Mouse (Mus musculus): ENCODE results near the gene Adamts3. TPM values are rescaled to one million over a fixed set of nuclear protein-coding genes. Genes with fewer than 3 reads are reported as not detected.

Gene Adamts3
- total RNA-seq, 1 experiment = 1.2 TPM

DNA sequence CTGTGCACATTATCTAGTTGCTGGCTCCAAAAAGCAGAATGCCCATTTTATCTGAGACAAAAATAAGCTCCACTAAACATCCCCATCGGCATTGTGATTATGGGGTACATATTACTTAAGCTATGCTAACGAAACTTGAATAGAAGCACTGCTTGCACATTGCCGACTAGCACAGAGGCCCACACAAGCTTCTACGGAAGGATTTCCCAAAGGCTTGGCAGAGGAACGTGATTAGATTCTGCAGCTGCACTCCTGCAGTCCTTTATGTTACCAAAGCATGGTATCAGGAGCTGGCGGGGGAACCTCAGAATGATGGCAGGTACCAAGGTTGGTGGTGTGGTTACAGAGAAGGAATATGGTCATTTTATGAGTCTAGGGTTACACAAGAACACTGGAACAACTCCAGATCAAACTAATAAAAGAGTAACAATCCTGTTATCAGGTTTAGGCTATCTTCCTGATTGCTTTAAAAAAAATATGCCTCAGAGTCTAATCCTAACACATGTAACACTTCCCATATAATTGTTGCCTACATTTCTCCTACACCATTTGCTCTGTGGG, 155.6 kb downstream of the Adamts3 start:
- Histone ChIP-seq H3K9ac (ENCODE audit: insufficient read depth, low read depth, low read length, poor library complexity, severe bottlenecking) (no peak overlapping the region), H3K4me3 (ENCODE audit: insufficient read depth in 1 of 2, low read depth in 1 of 2, low read length in 2 of 2, poor library complexity in 1 of 2, severe bottlenecking in 1 of 2) (no peak overlapping the region), H3K36me3 (ENCODE audit: control insufficient read depth, insufficient read depth, low read length, poor library complexity, severe bottlenecking) (no peaks in the 10 kb centered on the region), H3K4me1 (ENCODE audit: control insufficient read depth in 2 of 2, insufficient read depth in 2 of 2, low read length in 2 of 2, poor library complexity in 1 of 2) (no peaks in the 10 kb centered on the region), H3K9me3 (ENCODE audit: control insufficient read depth, insufficient read depth, low read depth, low read length) (no peaks in the 10 kb centered on the region), H3K27ac (ENCODE audit: insufficient read depth, low read depth, low read length, poor library complexity, severe bottlenecking) (no peak overlapping the region)
- in situ Hi-C loops (cut with MboI; ENCODE audit: low sequenced_read_pairs in 2 of 2, unreplicated experiment in 2 of 2) = no loop called here
- no peak for TF ChIP-seq ZNF384 (IDR thresholded peaks at IDR 0.05; ENCODE audit: low read depth, low read length)
- no peak for TF ChIP-seq CHD2 (IDR thresholded peaks at IDR 0.05; ENCODE audit: low read depth, low read length)
- no peak for TF ChIP-seq HCFC1 (IDR thresholded peaks at IDR 0.05; ENCODE audit: borderline replicate concordance, insufficient read depth, low read length)
- TF ChIP-seq ZC3H11A (IDR thresholded peaks at IDR 0.05; ENCODE audit: borderline replicate concordance, low read depth, low read length) = no peak
- no peak for TF ChIP-seq MAFK (IDR thresholded peaks at IDR 0.05; ENCODE audit: insufficient read depth, low read depth, low read length)
- DNase-seq (ENCODE audit: low read depth, low spot score) = no peak

GRCm38 (mm10) chr5:89714552-89714951, 168.6 kb downstream of the Adamts3 start:
- H3K9me3 ChIP-seq (ENCODE audit: control insufficient read depth, insufficient read depth, low read depth, low read length) = no peaks in the 10 kb centered on the region
- DNase-seq (ENCODE audit: low read depth, low spot score) = no peak
- H3K9ac ChIP-seq (ENCODE audit: insufficient read depth, low read depth, low read length, poor library complexity, severe bottlenecking) = no peak overlapping the region
- H3K4me3 ChIP-seq (ENCODE audit: insufficient read depth in 1 of 2, low read depth in 1 of 2, low read length in 2 of 2, poor library complexity in 1 of 2, severe bottlenecking in 1 of 2) = no peak overlapping the region
- H3K36me3 ChIP-seq (ENCODE audit: control insufficient read depth, insufficient read depth, low read length, poor library complexity, severe bottlenecking) = no peaks in the 10 kb centered on the region
- H3K27ac ChIP-seq (ENCODE audit: insufficient read depth, low read depth, low read length, poor library complexity, severe bottlenecking) = no peak overlapping the region
- in situ Hi-C loops (cut with MboI; ENCODE audit: low sequenced_read_pairs in 2 of 2, unreplicated experiment in 2 of 2) = no loop called here
- no peaks in the 10 kb centered on the region for H3K4me1 ChIP-seq (ENCODE audit: control insufficient read depth in 2 of 2, insufficient read depth in 2 of 2, low read length in 2 of 2, poor library complexity in 1 of 2)
- TF ChIP-seq HCFC1 (IDR thresholded peaks at IDR 0.05; ENCODE audit: borderline replicate concordance, insufficient read depth, low read length) = no peak
- no peak for TF ChIP-seq MAFK (IDR thresholded peaks at IDR 0.05; ENCODE audit: insufficient read depth, low read depth, low read length)
- TF ChIP-seq ZNF384 (IDR thresholded peaks at IDR 0.05; ENCODE audit: low read depth, low read length) = no peak
- no peak for TF ChIP-seq CHD2 (IDR thresholded peaks at IDR 0.05; ENCODE audit: low read depth, low read length)
- TF ChIP-seq ZC3H11A (IDR thresholded peaks at IDR 0.05; ENCODE audit: borderline replicate concordance, low read depth, low read length) = no peak

- TF ChIP-seq HCFC1 (IDR thresholded peaks at IDR 0.05; ENCODE audit: borderline replicate concordance, insufficient read depth, low read length) = no peak
- no peak for TF ChIP-seq MAFK (IDR thresholded peaks at IDR 0.05; ENCODE audit: insufficient read depth, low read depth, low read length)
- DNase-seq (ENCODE audit: low read depth, low spot score) = no peak
- no peaks in the 10 kb centered on the region for H3K36me3 ChIP-seq (ENCODE audit: control insufficient read depth, insufficient read depth, low read length, poor library complexity, severe bottlenecking)
- no peak overlapping the region for H3K4me3 ChIP-seq (ENCODE audit: insufficient read depth in 1 of 2, low read depth in 1 of 2, low read length in 2 of 2, poor library complexity in 1 of 2, severe bottlenecking in 1 of 2)
- no peaks in the 10 kb centered on the region for H3K4me1 ChIP-seq (ENCODE audit: control insufficient read depth in 2 of 2, insufficient read depth in 2 of 2, low read length in 2 of 2, poor library complexity in 1 of 2)
- in situ Hi-C loops (cut with MboI; ENCODE audit: low sequenced_read_pairs in 2 of 2, unreplicated experiment in 2 of 2) = no loop called here
- H3K9ac ChIP-seq (ENCODE audit: insufficient read depth, low read depth, low read length, poor library complexity, severe bottlenecking) = no peak overlapping the region
- no peak overlapping the region for H3K27ac ChIP-seq (ENCODE audit: insufficient read depth, low read depth, low read length, poor library complexity, severe bottlenecking)
- no peaks in the 10 kb centered on the region for H3K9me3 ChIP-seq (ENCODE audit: control insufficient read depth, insufficient read depth, low read depth, low read length)
These were observed 171.8 kb downstream of the Adamts3 start for GRCm38 (mm10) chr5:89711116-89711859.

GRCm38 (mm10) chr5:89709459-89709858, 173.7 kb downstream of the Adamts3 start:
- Histone ChIP-seq H3K9ac (ENCODE audit: insufficient read depth, low read depth, low read length, poor library complexity, severe bottlenecking) (no peak overlapping the region), H3K9me3 (ENCODE audit: control insufficient read depth, insufficient read depth, low read depth, low read length) (no peaks in the 10 kb centered on the region), H3K4me3 (ENCODE audit: insufficient read depth in 1 of 2, low read depth in 1 of 2, low read length in 2 of 2, poor library complexity in 1 of 2, severe bottlenecking in 1 of 2) (no peak overlapping the region), H3K27ac (ENCODE audit: insufficient read depth, low read depth, low read length, poor library complexity, severe bottlenecking) (no peak overlapping the region), H3K4me1 (ENCODE audit: control insufficient read depth in 2 of 2, insufficient read depth in 2 of 2, low read length in 2 of 2, poor library complexity in 1 of 2) (no peaks in the 10 kb centered on the region), H3K36me3 (ENCODE audit: control insufficient read depth, insufficient read depth, low read length, poor library complexity, severe bottlenecking) (no peaks in the 10 kb centered on the region)
- in situ Hi-C loops (cut with MboI; ENCODE audit: low sequenced_read_pairs in 2 of 2, unreplicated experiment in 2 of 2) = no loop called here
- DNase-seq (ENCODE audit: low read depth, low spot score) = no peak
- no peak for TF ChIP-seq ZNF384 (IDR thresholded peaks at IDR 0.05; ENCODE audit: low read depth, low read length)
- no peak for TF ChIP-seq ZC3H11A (IDR thresholded peaks at IDR 0.05; ENCODE audit: borderline replicate concordance, low read depth, low read length)

- no peak overlapping the region for H3K9ac ChIP-seq (ENCODE audit: insufficient read depth, low read depth, low read length, poor library complexity, severe bottlenecking)
- no peak overlapping the region for H3K27ac ChIP-seq (ENCODE audit: insufficient read depth, low read depth, low read length, poor library complexity, severe bottlenecking)
- DNase-seq (ENCODE audit: low read depth, low spot score) = no peak
- no peak overlapping the region for H3K4me3 ChIP-seq (ENCODE audit: insufficient read depth in 1 of 2, low read depth in 1 of 2, low read length in 2 of 2, poor library complexity in 1 of 2, severe bottlenecking in 1 of 2)
- no peaks in the 10 kb centered on the region for H3K9me3 ChIP-seq (ENCODE audit: control insufficient read depth, insufficient read depth, low read depth, low read length)
- TF ChIP-seq ZC3H11A (IDR thresholded peaks at IDR 0.05; ENCODE audit: borderline replicate concordance, low read depth, low read length) (no peak), HCFC1 (IDR thresholded peaks at IDR 0.05; ENCODE audit: borderline replicate concordance, insufficient read depth, low read length) (no peak), ZNF384 (IDR thresholded peaks at IDR 0.05; ENCODE audit: low read depth, low read length) (no peak), MAFK (IDR thresholded peaks at IDR 0.05; ENCODE audit: insufficient read depth, low read depth, low read length) (no peak), CHD2 (IDR thresholded peaks at IDR 0.05; ENCODE audit: low read depth, low read length) (no peak)
- in situ Hi-C loops (cut with MboI; ENCODE audit: low sequenced_read_pairs in 2 of 2, unreplicated experiment in 2 of 2) = no loop called here
- no peaks in the 10 kb centered on the region for H3K36me3 ChIP-seq (ENCODE audit: control insufficient read depth, insufficient read depth, low read length, poor library complexity, severe bottlenecking)
- H3K4me1 ChIP-seq (ENCODE audit: control insufficient read depth in 2 of 2, insufficient read depth in 2 of 2, low read length in 2 of 2, poor library complexity in 1 of 2) = no peaks in the 10 kb centered on the region
These were observed 178.9 kb downstream of the Adamts3 start for GRCm38 (mm10) chr5:89704264-89704663.

Data from ES-E14 (cell line).